Mouse (Mus musculus) limb, embryonic 14.5 days (tissue): ENCODE measurements around the gene Gm12845. TPM values are rescaled to one million over a fixed set of nuclear protein-coding genes. Genes with fewer than 3 reads are reported as not detected.

ENCODE experiments used
- ATAC-seq: fragments of 200-750 bp; cut with Nextera tagmentation; 2 replicates; pipeline ENCODE4 v1.8.0; 2017; ENCODE audit warnings: low read depth, moderate number of reproducible peaks, moderate TSS enrichment; ENCODE audit not compliant: low FRiP score
- DNase-seq: peaks from one replicate; pipeline ENCODE4 v3.0.0-alpha.2; 2015; ENCODE audit warnings: low spot score
- H3K27ac ChIP-seq: fragments of 300-500 bp; sonication (generic); replicated peaks from 2 replicates; pipeline ENCODE4 v1.5.1; 2014; ENCODE audit warnings: low read depth, mild to moderate bottlenecking, low read length, moderate library complexity, mixed read lengths
- H3K27me3 ChIP-seq: fragments of 300-500 bp; sonication (generic); 2 replicates; pipeline ENCODE4 v1.6.1; 2014; ENCODE audit warnings: low read length, mixed read lengths; ENCODE audit not compliant: control insufficient read depth, insufficient read depth
- H3K36me3 ChIP-seq: fragments of 300-500 bp; sonication (generic); 2 replicates; pipeline ENCODE4 v1.6.1; 2014; ENCODE audit warnings: mild to moderate bottlenecking, low read length, moderate library complexity, mixed read lengths; ENCODE audit not compliant: control insufficient read depth, insufficient read depth
- H3K4me1 ChIP-seq: fragments of 300-500 bp; sonication (generic); 2 replicates; pipeline ENCODE4 v1.6.1; 2014; ENCODE audit warnings: antibody characterized with exemption, low read length, mixed read lengths; ENCODE audit not compliant: control insufficient read depth, insufficient read depth
- H3K4me2 ChIP-seq: fragments of 300-500 bp; sonication (generic); replicated peaks from 2 replicates; pipeline ENCODE4 v1.6.1; 2014; ENCODE audit warnings: low read depth, mild to moderate bottlenecking, low read length, moderate library complexity; ENCODE audit not compliant: severe bottlenecking
- H3K4me3 ChIP-seq: fragments of 300-500 bp; sonication (generic); replicated peaks from 2 replicates; pipeline ENCODE4 v1.5.1; 2014; ENCODE audit warnings: low read length
- H3K9ac ChIP-seq: fragments of 300-500 bp; sonication (generic); 2 replicates; pipeline ENCODE4 v1.6.1; 2014; ENCODE audit warnings: mild to moderate bottlenecking, low read depth, low read length, moderate library complexity; ENCODE audit not compliant: severe bottlenecking
- H3K9me3 ChIP-seq: fragments of 300-500 bp; sonication (generic); 2 replicates; pipeline ENCODE4 v1.6.1; 2016; ENCODE audit warnings: low read length; ENCODE audit not compliant: control insufficient read depth
- POLR2A ChIP-seq: fragments of 200-500 bp; IDR thresholded peaks from 2 replicates; pipeline ENCODE4 v1.8.0; 2012; ENCODE audit warnings: inconsistent platforms, mild to moderate bottlenecking, moderate library complexity, borderline replicate concordance; ENCODE audit not compliant: insufficient read depth, insufficient read length; ENCODE audit errors: extremely low read depth
- WGBS: fragments of 180-500 bp; shearing (Covaris S2); extraction: QIAGEN DNeasy Blood & Tissue Kit; methylation state at CpG from one replicate; pipeline ENCODE4 v1.1.7; 2014; 5-methylcytosine and 5-hydroxymethylcytosine counted together
- polyA plus RNA-seq, 2 experiments: library from polyadenylated mRNA; depleted of rRNA in 1 of 2; stranded (reverse) in 1 of 2; unstranded in 1 of 2; fragments of >200 nt; fragmentation: Nextera tagmentation in 1 of 2; extraction: Ambion mirVana in 1 of 2; gene quantifications; 2 replicates each; pipeline versions ENCODE4 v1.2.1 to v1.2.3; 2012 to 2014

Gm12845 gene
- polyA plus RNA-seq (2012; rRNA removed): not detected in 2 replicates
- polyA plus RNA-seq (2014; fragmentation: Nextera tagmentation; extraction: Ambion mirVana): not detected in 2 replicates

DNA sequence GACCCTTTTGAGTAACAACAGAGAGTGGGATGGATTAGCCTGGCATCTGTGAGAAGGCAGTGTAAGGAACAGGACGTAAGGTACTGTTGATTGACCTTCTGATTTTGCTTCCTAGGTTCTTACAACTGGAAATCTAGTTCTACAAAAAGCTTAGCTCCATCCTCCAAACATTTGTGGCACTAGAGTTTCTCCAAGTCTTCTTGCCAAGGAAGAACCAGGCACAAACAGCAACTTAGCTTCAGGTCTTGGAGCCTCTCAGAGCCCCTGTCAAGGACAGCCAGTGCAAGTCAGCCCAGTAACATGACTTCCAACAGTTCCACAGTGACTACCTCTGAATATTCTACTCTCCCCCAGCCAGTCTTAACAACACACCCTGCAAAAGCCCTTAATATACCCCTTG lies at the start of gene Gm12845:
Gene Gm12845 (plus strand): TSS at position 301 of the 400 bp plus-strand sequence.
- no peaks in the 10 kb centered on the region for H3K36me3 ChIP-seq
- no peak within 1 kb of the TSS for H3K4me2 ChIP-seq
- WGBS: 88% methylated on average over 1 of the region's 1 CpGs
- no peak within 1 kb of the TSS for H3K27ac ChIP-seq
- DNase-seq (no peak), ATAC-seq (no peak)
- H3K9me3 ChIP-seq: no peaks in the 10 kb centered on the region
- TF ChIP-seq POLR2A: no peak
- no peak within 1 kb of the TSS for H3K4me3 ChIP-seq
- H3K4me1 ChIP-seq: no peaks in the 10 kb centered on the region
- no peaks in the 10 kb centered on the region for H3K27me3 ChIP-seq
- no peak within 1 kb of the TSS for H3K9ac ChIP-seq

DNA sequence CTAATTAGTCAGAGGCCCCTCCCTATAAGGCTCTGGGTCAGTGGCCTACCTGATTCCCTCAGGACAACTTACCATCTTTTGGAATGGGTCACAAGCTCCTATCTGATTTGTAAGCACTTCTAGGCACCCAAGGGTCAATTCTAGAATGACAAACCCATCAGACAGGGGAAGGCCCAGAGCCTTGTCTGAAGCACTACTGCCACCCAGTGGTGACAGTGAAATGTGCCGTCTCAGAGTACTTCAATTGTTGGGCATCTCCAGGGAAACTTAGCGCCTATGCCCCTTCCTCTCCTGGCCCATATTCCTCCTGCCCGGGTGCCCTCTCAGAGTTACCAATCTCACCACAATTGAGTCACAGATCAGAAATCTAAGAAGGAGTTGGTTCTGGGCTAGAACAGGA lies 47.3 kb upstream of the Gm12845 start:
- peak; percentile 45; the same call in 1 of the 2 replicates for ATAC-seq
- H3K36me3 ChIP-seq: peaks cover 81% of the 10 kb centered on the region
- peak; percentile 87 for DNase-seq
- no peak for TF ChIP-seq POLR2A
- no peak overlapping the region for H3K9ac ChIP-seq
- H3K4me2 ChIP-seq: no peak overlapping the region
- no peak overlapping the region for H3K4me3 ChIP-seq
- no peaks in the 10 kb centered on the region for H3K9me3 ChIP-seq
- H3K4me1 ChIP-seq: peaks cover 4% of the 10 kb centered on the region; the same call in 1 of the 2 replicates
- H3K27ac ChIP-seq: no peak overlapping the region
- no peaks in the 10 kb centered on the region for H3K27me3 ChIP-seq
- 8% methylated on average over 3 of the region's 3 CpGs for WGBS

DNA sequence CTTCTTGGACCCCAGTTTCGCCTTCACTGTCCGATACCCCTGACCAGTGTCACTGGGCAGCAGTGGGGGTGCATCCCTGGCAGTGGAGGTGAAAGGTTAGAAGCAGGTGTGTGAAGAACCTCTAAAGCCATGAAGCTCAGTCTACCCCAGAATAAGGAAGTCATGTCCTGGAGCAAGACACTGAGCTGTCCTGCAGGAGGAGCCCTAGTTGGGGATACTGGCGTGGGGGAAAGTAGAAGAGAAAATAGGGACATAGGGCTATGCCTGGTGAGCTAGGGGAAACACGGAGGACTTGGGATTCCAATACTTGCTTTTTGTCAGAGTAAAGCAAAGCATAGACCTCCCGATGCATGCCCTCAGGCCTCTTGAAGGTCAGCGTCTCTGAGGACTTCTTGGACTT lies 43.2 kb upstream of the Gm12845 start:
- Histone ChIP-seq H3K4me1 (peaks cover 4% of the 10 kb centered on the region; the same call in 1 of the 2 replicates), H3K9me3 (no peaks in the 10 kb centered on the region), H3K4me3 (peak overlapping the region; percentile 76), H3K27ac (no peak overlapping the region), H3K36me3 (peaks cover 45% of the 10 kb centered on the region), H3K4me2 (peak overlapping the region; percentile 88), H3K9ac (no peak overlapping the region), H3K27me3 (no peaks in the 10 kb centered on the region)
- no peak for DNase-seq
- TF ChIP-seq POLR2A: no peak
- ATAC-seq: no peak
- 82% methylated on average over 6 of the region's 6 CpGs for WGBS

DNA sequence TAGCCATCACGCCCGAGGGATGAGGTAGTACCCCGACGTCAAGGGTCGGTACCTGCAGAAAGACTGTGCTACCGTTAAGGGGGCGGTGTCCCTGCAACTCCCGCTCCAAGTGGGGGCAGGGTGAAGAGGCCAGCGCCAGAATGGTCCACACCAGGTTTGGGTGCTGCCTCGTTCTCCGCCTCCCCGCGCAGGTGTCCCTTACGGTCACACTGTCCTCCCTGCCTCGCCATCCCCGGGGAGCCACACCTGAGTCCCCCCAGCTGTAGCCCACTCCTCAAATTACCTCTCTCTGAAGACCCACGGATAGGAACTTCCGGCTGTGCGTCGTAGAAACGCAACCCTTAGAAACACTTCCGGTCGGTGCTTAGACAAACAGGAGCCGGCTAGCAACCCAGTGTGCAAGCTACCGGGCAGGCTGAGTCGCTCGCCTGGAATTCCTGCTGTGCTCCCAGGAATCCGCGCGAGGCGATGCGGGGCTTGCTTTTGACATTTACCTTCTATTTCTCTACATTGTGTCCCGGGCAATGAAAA lies 42.2 kb upstream of the Gm12845 start, which contains the start of gene Dmap1:
Gene Dmap1 (minus strand): TSS at position 343 of the 531 bp plus-strand sequence.
- H3K36me3 ChIP-seq: peaks cover 37% of the 10 kb centered on the region
- H3K27ac ChIP-seq: 0 out of 2 replicates have a peak within 1 kb of the TSS, but pooled peaks have one; percentile 48
- peak within 1 kb of the TSS; percentile 76 for H3K4me3 ChIP-seq
- H3K27me3 ChIP-seq: no peaks in the 10 kb centered on the region
- ATAC-seq (peak; percentile 90), DNase-seq (peak; percentile 91)
- peaks cover 4% of the 10 kb centered on the region; the same call in 1 of the 2 replicates for H3K4me1 ChIP-seq
- no peak for TF ChIP-seq POLR2A
- H3K9me3 ChIP-seq: no peaks in the 10 kb centered on the region
- WGBS: under 1% methylated on average over 33 of the region's 33 CpGs
- peak within 1 kb of the TSS; percentile 88 for H3K4me2 ChIP-seq
- peak within 1 kb of the TSS; percentile 71 for H3K9ac ChIP-seq

DNA sequence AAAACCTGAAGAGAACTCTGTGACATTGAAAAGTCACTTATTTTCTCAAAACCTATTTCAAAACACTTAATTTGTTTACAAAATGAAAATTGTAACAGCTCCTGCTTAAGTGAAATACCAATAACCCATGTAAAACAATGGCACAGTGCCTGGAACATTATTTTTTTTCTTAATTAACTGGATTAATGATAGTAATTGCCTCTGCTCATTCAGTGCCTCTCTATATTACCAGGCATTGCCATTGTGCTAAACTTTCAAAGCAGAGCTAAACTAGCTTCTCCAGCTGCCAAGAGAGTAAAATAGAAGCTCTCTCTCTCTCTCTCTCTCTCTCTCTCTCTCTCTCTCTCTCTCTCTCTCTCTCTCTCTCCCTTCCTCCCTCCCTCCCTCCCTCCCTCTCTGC lies 41.7 kb upstream of the Gm12845 start:
- no peak overlapping the region for H3K27ac ChIP-seq
- H3K4me2 ChIP-seq: peak overlapping the region; percentile 88
- ATAC-seq (no peak), DNase-seq (peak; percentile 16)
- peak overlapping the region; percentile 76 for H3K4me3 ChIP-seq
- peaks cover 4% of the 10 kb centered on the region; the same call in 1 of the 2 replicates for H3K4me1 ChIP-seq
- peaks cover 33% of the 10 kb centered on the region for H3K36me3 ChIP-seq
- H3K27me3 ChIP-seq: no peaks in the 10 kb centered on the region
- 0 out of 2 replicates have a peak overlapping the region, but pooled peaks have one; percentile 71 for H3K9ac ChIP-seq
- no peaks in the 10 kb centered on the region for H3K9me3 ChIP-seq
- TF ChIP-seq POLR2A: no peak
